In the genomic region with DNA sequence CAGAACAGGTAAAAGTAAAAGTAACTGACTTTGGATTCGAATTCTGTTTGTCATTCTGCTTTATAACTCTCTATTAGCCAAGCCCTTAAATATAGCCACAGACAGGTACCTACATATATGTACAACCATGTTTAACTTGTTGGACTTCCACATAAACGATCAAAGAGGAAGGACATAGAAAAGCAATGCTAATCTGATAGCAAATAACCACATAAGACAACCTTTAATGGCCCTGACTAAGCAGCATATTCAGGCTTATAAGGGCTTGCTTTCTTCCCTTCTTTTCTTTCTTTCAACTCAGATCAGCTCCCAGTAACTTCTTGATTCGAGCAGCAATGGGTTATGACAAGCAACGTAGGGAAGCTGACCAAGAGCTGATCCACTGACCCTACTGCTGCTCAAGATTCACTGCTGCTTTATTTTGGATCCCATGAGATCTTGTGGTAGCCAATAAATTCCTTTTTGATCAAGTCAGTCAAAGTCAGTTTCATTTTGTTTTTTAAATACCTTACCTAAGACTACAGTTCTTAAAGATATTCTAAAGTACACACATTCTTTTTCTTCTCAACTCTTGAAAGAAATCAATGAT, we compare ENCODE assay signal across 20 mouse cellular contexts. TPM values are rescaled to one million over a fixed set of nuclear protein-coding genes. Genes with fewer than 3 reads are reported as not detected.
DNase-seq lines count a peak whose midpoint lies in the region; ATAC-seq and TF ChIP-seq lines count a peak whose summit lies in the region.
"Had no signal": no experiment of that assay in that cellular context is flagged by ENCODE, and none has a peak within 500 bp of the region (broad histone marks: within the 10 kb centered on the region; RNA-seq: fewer than 3 reads in every experiment).

No protein-coding gene starts in this region.

- H3K9me3 ChIP-seq in liver, embryonic 16.5 days (replicated peaks; ENCODE audit: control insufficient read depth, low read length), result no peaks in the 10 kb centered on the region
- H3K9me3 ChIP-seq in liver, embryonic 11.5 days (ENCODE audit: control insufficient read depth, low read length), result no peaks in the 10 kb centered on the region
- H3K9me3 ChIP-seq in MEL (replicated peaks; ENCODE audit: insufficient read depth, low read length), result no peaks in the 10 kb centered on the region
- H3K9me3 ChIP-seq: embryonic facial prominence, embryonic 10.5 days; forebrain, embryonic 13.5 days; heart, embryonic 13.5 days; hindbrain, embryonic 12.5 days had no signal

- H3K4me3 ChIP-seq in liver, embryonic 16.5 days (ENCODE audit: low read depth, low read length), result no peak overlapping the region
- no peak overlapping the region for H3K4me3 ChIP-seq in liver, embryonic 11.5 days (ENCODE audit: low read depth, low read length)
- peak overlapping the region in 1 of 2 experiments; percentile 4; a peak in 1 of 4 replicates for H3K4me3 ChIP-seq in MEL (ENCODE audit: control insufficient read depth in 1 of 2, insufficient read depth in 1 of 2, low read depth in 2 of 2, low read length in 2 of 2)
- H3K4me3 ChIP-seq in bone marrow macrophage, adult 2 months (ENCODE audit: insufficient read depth, low read length), result no peak overlapping the region
- H3K4me3 ChIP-seq: embryonic facial prominence, embryonic 10.5 days; forebrain, embryonic 13.5 days; heart, embryonic 13.5 days; hindbrain, embryonic 12.5 days had no signal

- peaks cover 45% of the 10 kb centered on the region for H3K79me2 ChIP-seq in MEL (ENCODE audit: control insufficient read depth, insufficient read depth, low read length, poor library complexity)

- 34% methylated on average over 4 of the region's 4 CpGs for WGBS in liver, embryonic 16.5 days (ENCODE audit: insufficient replicate concordance)
- 68% methylated on average over 4 of the region's 4 CpGs for WGBS in liver, embryonic 11.5 days

- TF ChIP-seq RAD21 in MEL (IDR thresholded peaks at IDR 0.05; ENCODE audit: low read depth, low read length), result no peak

- intact Hi-C loops in left cerebral cortex, postnatal 10 days (cut with DNase I), result no loop called here

- no peak for DNase-seq in liver, embryonic 11.5 days (ENCODE audit: low spot score)
- DNase-seq in MEL (ENCODE audit: low read depth, low spot score), result peak; percentile 59
- DNase-seq in T-cell, adult 2 months (ENCODE audit: low spot score), result no peak
- no peak for DNase-seq in left cerebral cortex, postnatal 10 days (ENCODE audit: extremely low spot score in 1 of 2, low spot score in 2 of 2)
- no peak for DNase-seq in right cerebral cortex, adult 18-20 months
- DNase-seq: adrenal gland, postnatal 14 days; cerebellum, adult 2 months; cerebellum, postnatal 10 days; forebrain, postnatal 0 days; gastrocnemius, postnatal 36 days; heart, postnatal 4 days had no signal

- peak overlapping the region; percentile 4 for H3K27ac ChIP-seq in liver, embryonic 16.5 days (ENCODE audit: low read length)
- no peak overlapping the region for H3K27ac ChIP-seq in liver, embryonic 11.5 days (ENCODE audit: low read depth, low read length)
- H3K27ac ChIP-seq in MEL (ENCODE audit: control insufficient read depth, low read depth, low read length), result no peak overlapping the region
- H3K27ac ChIP-seq in bone marrow macrophage, adult 2 months (ENCODE audit: insufficient read depth, low read depth, low read length), result 0 out of 2 replicates have a peak overlapping the region, but pooled peaks have one; percentile 5
- H3K27ac ChIP-seq: embryonic facial prominence, embryonic 10.5 days; forebrain, embryonic 13.5 days; heart, embryonic 13.5 days; hindbrain, embryonic 12.5 days had no signal

- TF ChIP-seq CTCF in MEL (IDR thresholded peaks at IDR 0.05 in 2 of 3, conservative IDR thresholded peaks at IDR 0.05 in 1 of 3; ENCODE audit: control insufficient read depth in 1 of 3, insufficient read depth in 1 of 3, low read depth in 2 of 3, low read length in 3 of 3, poor library complexity in 1 of 3, severe bottlenecking in 1 of 3), result no peak
- TF ChIP-seq CTCF in bone marrow macrophage, adult 2 months (IDR thresholded peaks at IDR 0.05; ENCODE audit: low read depth, low read length), result no peak

- no peaks in the 10 kb centered on the region for H3K27me3 ChIP-seq in liver, embryonic 16.5 days (ENCODE audit: control insufficient read depth, insufficient read depth, low read depth, low read length)
- no peaks in the 10 kb centered on the region for H3K27me3 ChIP-seq in liver, embryonic 11.5 days (replicated peaks; ENCODE audit: control insufficient read depth, insufficient read depth, low read length)
- H3K27me3 ChIP-seq in MEL (ENCODE audit: control insufficient read depth in 1 of 2, insufficient read depth in 2 of 2, low read length in 2 of 2), result no peaks in the 10 kb centered on the region
- H3K27me3 ChIP-seq: forebrain, embryonic 13.5 days; heart, embryonic 13.5 days; hindbrain, embryonic 12.5 days had no signal

- TF ChIP-seq POLR2A in MEL (IDR thresholded peaks at IDR 0.05; ENCODE audit: control insufficient read depth in 1 of 2, insufficient read depth in 1 of 2, low read depth in 1 of 2, low read length in 2 of 2, poor library complexity in 1 of 2), result no peak
- TF ChIP-seq POLR2A in bone marrow macrophage, adult 2 months (IDR thresholded peaks at IDR 0.05; ENCODE audit: borderline replicate concordance, low read depth, low read length), result no peak

- peak in 1 of 2 experiments; percentile 44; a peak in 1 of 4 replicates for TF ChIP-seq EP300 in MEL (IDR thresholded peaks at IDR 0.05; ENCODE audit: low read depth in 1 of 2, low read length in 2 of 2)

- no peak overlapping the region for H3K4me2 ChIP-seq in liver, embryonic 16.5 days (ENCODE audit: low read depth, low read length)
- H3K4me2 ChIP-seq in liver, embryonic 11.5 days, result no peak overlapping the region
- H3K4me2 ChIP-seq: forebrain, embryonic 13.5 days; heart, embryonic 13.5 days; hindbrain, embryonic 12.5 days had no signal

- no peak overlapping the region for H3K9ac ChIP-seq in liver, embryonic 16.5 days (ENCODE audit: low read depth, low read length)
- no peak overlapping the region for H3K9ac ChIP-seq in liver, embryonic 11.5 days (ENCODE audit: low read depth, low read length)
- H3K9ac ChIP-seq in MEL (ENCODE audit: control insufficient read depth, low read depth, low read length, poor library complexity, severe bottlenecking), result no peak overlapping the region
- H3K9ac ChIP-seq: forebrain, embryonic 13.5 days; forebrain, postnatal 0 days; heart, embryonic 13.5 days; hindbrain, embryonic 12.5 days had no signal

- ATAC-seq in liver, embryonic 16.5 days (ENCODE audit: low read depth), result no peak
- ATAC-seq in liver, embryonic 11.5 days (replicated peaks; ENCODE audit: low FRiP score), result no peak
- ATAC-seq: forebrain, embryonic 13.5 days; forebrain, postnatal 0 days; hindbrain, embryonic 16.5 days; inflammation-experienced regulatory T-cells, adult 6 months; intestine, postnatal 0 days had no signal

- no peaks in the 10 kb centered on the region for H3K36me3 ChIP-seq in liver, embryonic 16.5 days (ENCODE audit: control insufficient read depth, insufficient read depth)
- no peaks in the 10 kb centered on the region for H3K36me3 ChIP-seq in liver, embryonic 11.5 days (ENCODE audit: control insufficient read depth, insufficient read depth, low read length)
- peaks cover 7 to 49% of the 10 kb centered on the region in 2 experiments for H3K36me3 ChIP-seq in MEL (ENCODE audit: control insufficient read depth in 1 of 2, insufficient read depth in 2 of 2, low read length in 2 of 2)
- H3K36me3 ChIP-seq: hindbrain, embryonic 12.5 days had no signal

- peaks cover 13% of the 10 kb centered on the region for H3K4me1 ChIP-seq in liver, embryonic 16.5 days (ENCODE audit: control insufficient read depth, low read depth, low read length)
- no peaks in the 10 kb centered on the region; the same call in 1 of the 2 replicates for H3K4me1 ChIP-seq in liver, embryonic 11.5 days (replicated peaks; ENCODE audit: control insufficient read depth, insufficient read depth, low read length)
- peaks cover 19 to 38% of the 10 kb centered on the region in 2 experiments for H3K4me1 ChIP-seq in MEL (ENCODE audit: control insufficient read depth in 1 of 2, insufficient read depth in 2 of 2, low read length in 2 of 2)
- peaks cover 34% of the 10 kb centered on the region for H3K4me1 ChIP-seq in bone marrow macrophage, adult 2 months (ENCODE audit: control insufficient read depth, insufficient read depth, low read length)
- H3K4me1 ChIP-seq: embryonic facial prominence, embryonic 10.5 days; hindbrain, embryonic 12.5 days had no signal

TF ChIP-seq in MEL, 35 proteins besides CTCF, POLR2A, EP300 and RAD21:
- TF ChIP-seq POLR2AphosphoS2 (IDR thresholded peaks at IDR 0.05; ENCODE audit: low read length), result no peak
- TF ChIP-seq GATA1 (IDR thresholded peaks at IDR 0.05; ENCODE audit: low read depth, low read length), result peak; percentile 69
- TF ChIP-seq SIN3A (IDR thresholded peaks at IDR 0.05; ENCODE audit: low read length), result no peak
- TF ChIP-seq TBP (IDR thresholded peaks at IDR 0.05; ENCODE audit: low read depth, low read length), result 0 out of 2 replicates have a peak, but pooled peaks have one; percentile 18

RNA-seq across cellular contexts. Expression of a gene that starts 17.6 kb away (rescaled TPM):
- 19.7 and 26.1 TPM in 2 replicates for polyA plus RNA-seq in liver, embryonic 16.5 days (2015; fragmentation: Nextera tagmentation; extraction: Ambion mirVana)
- 28.2 and 29.4 TPM in 2 replicates for polyA plus RNA-seq in liver, embryonic 11.5 days (2014; fragmentation: Nextera tagmentation; extraction: Ambion mirVana)
- total RNA-seq in MEL (2012; rRNA removed), result 3.6 and 4.3 TPM in 2 replicates
- polyA plus RNA-seq in MEL (2012; ENCODE audit: insufficient read depth in 1 of 2, insufficient read length in 2 of 2, low read depth in 1 of 2, low replicate concordance in 2 of 2, missing spikeins in 1 of 2), result 10 to 100 TPM in 1 of 2 experiments, 1 to 10 TPM in 1; 9.5 to 33.3 TPM
- 18.5 and 18.7 TPM in 2 replicates for polyA plus RNA-seq in bone marrow macrophage, adult 2 months (2012; ENCODE audit: insufficient read depth, insufficient read length, missing spikeins)
- total RNA-seq in left cerebral cortex, postnatal 10 days (2021), result 10 to 100 TPM; 40.9 to 47.6 TPM

RNA-seq across cellular contexts. Expression of a gene that starts 49.6 kb away (rescaled TPM):
- polyA plus RNA-seq in liver, embryonic 16.5 days (2015; fragmentation: Nextera tagmentation; extraction: Ambion mirVana), result 0.31 and 0.33 TPM in 2 replicates
- 0.14 and 0.41 TPM in 2 replicates for polyA plus RNA-seq in liver, embryonic 11.5 days (2014; fragmentation: Nextera tagmentation; extraction: Ambion mirVana)
- total RNA-seq in MEL (2012; rRNA removed), result not detected in 2 replicates
- polyA plus RNA-seq in MEL (2012; ENCODE audit: insufficient read depth in 1 of 2, insufficient read length in 2 of 2, low read depth in 1 of 2, low replicate concordance in 2 of 2, missing spikeins in 1 of 2), result not detected
- not detected in 2 replicates for polyA plus RNA-seq in bone marrow macrophage, adult 2 months (2012; ENCODE audit: insufficient read depth, insufficient read length, missing spikeins)
- not detected for total RNA-seq in left cerebral cortex, postnatal 10 days (2021)
- total RNA-seq: adrenal gland, postnatal 14 days; forebrain, postnatal 0 days had no signal
- polyA plus RNA-seq: embryonic facial prominence, embryonic 10.5 days; forebrain, embryonic 13.5 days; forebrain, postnatal 0 days; hindbrain, embryonic 12.5 days; hindbrain, embryonic 16.5 days; inflammation-experienced regulatory T-cells, adult 6 months; intestine, postnatal 0 days had no signal

Comparison
In these comparisons a context has a peak if more than half of its experiments do, and no peak if none do; other contexts are left out.
1. H3K27ac ChIP-seq: peak in liver, embryonic 16.5 days (single experiment) and bone marrow macrophage, adult 2 months (single experiment); none in liver, embryonic 11.5 days (single experiment) and MEL (single experiment).